Mouse (Mus musculus): ENCODE measurements around the gene Pcsk7.

Pcsk7 gene

GRCm38 (mm10) chr9:45939794-45940193, 33.5 kb downstream of the Pcsk7 start:
- no peak for DNase-seq

GRCm38 (mm10) chr9:45941329-45941888, 35.1 kb downstream of the Pcsk7 start:
- DNase-seq: peak; percentile 66

- no peak for DNase-seq
Measured at GRCm38 (mm10) chr9:45942464-45942863, 36.2 kb downstream of the Pcsk7 start.

GRCm38 (mm10) chr9:45942916-45943315, 36.6 kb downstream of the Pcsk7 start:
- DNase-seq: no peak

- DNase-seq: peak; percentile 79
Measured at GRCm38 (mm10) chr9:45943628-45944505, 37.6 kb downstream of the Pcsk7 start.

- peak; percentile 79 for DNase-seq
Measured at GRCm38 (mm10) chr9:45944506-45945400, 38.5 kb downstream of the Pcsk7 start.

GRCm38 (mm10) chr9:45945721-45946120, 39.4 kb downstream of the Pcsk7 start:
- peak; percentile 79 for DNase-seq

GRCm38 (mm10) chr9:45946182-45946871, 40.0 kb downstream of the Pcsk7 start:
- DNase-seq: peak; percentile 54

- DNase-seq: no peak
Measured at GRCm38 (mm10) chr9:45946872-45947183, 40.5 kb downstream of the Pcsk7 start.

- peak; percentile 4 for DNase-seq
Measured at GRCm38 (mm10) chr9:45952057-45952456, 45.8 kb downstream of the Pcsk7 start.

GRCm38 (mm10) chr9:45952890-45953289, 46.6 kb downstream of the Pcsk7 start:
- DNase-seq: no peak

GRCm38 (mm10) chr9:45953511-45954293, 47.4 kb downstream of the Pcsk7 start:
- DNase-seq: peak; percentile 22

GRCm38 (mm10) chr9:45954294-45955106, 48.2 kb downstream of the Pcsk7 start:
- DNase-seq: peak; percentile 73

- peak; percentile 88 for DNase-seq
Measured at GRCm38 (mm10) chr9:45955107-45955963, 49.0 kb downstream of the Pcsk7 start, which contains the start of gene Sidt2. TSS of gene Sidt2 (minus strand) at chr9:45955258.

GRCm38 (mm10) chr9:45958023-45958670, 51.9 kb downstream of the Pcsk7 start:
- DNase-seq: no peak

- DNase-seq: no peak
Measured at GRCm38 (mm10) chr9:45958851-45959250, 52.6 kb downstream of the Pcsk7 start.

- DNase-seq: no peak
Measured at GRCm38 (mm10) chr9:45959661-45960060, 53.4 kb downstream of the Pcsk7 start.

- DNase-seq: no peak
Measured at GRCm38 (mm10) chr9:45961855-45962254, 55.6 kb downstream of the Pcsk7 start.

GRCm38 (mm10) chr9:45963577-45963976, 57.3 kb downstream of the Pcsk7 start:
- no peak for DNase-seq

Data from cerebellum, adult 11-12 months (tissue).